Mouse (Mus musculus) forebrain, embryonic 12.5 days (tissue): ENCODE data around the gene Speer4f2. TPM values are rescaled to one million over a fixed set of nuclear protein-coding genes. Genes with fewer than 3 reads are reported as not detected.
"Not testable (repeated sequence)": the region's sequence is repeated elsewhere in the genome, so short reads cannot be mapped to it uniquely, and the experiment has no call there.

Experiments used
- ATAC-seq: fragments of 200-750 bp; cut with Nextera tagmentation; 2 replicates; pipeline ENCODE4 v1.8.0; 2017; ENCODE audit warnings: moderate TSS enrichment; ENCODE audit not compliant: low FRiP score
- H3K27ac ChIP-seq: fragments of 300-500 bp; sonication (generic); 2 replicates; pipeline ENCODE4 v1.5.1; 2016; ENCODE audit warnings: mild to moderate bottlenecking
- H3K27me3 ChIP-seq: fragments of 300-500 bp; sonication (generic); 2 replicates; pipeline ENCODE4 v1.6.1; 2016; ENCODE audit warnings: mild to moderate bottlenecking
- H3K36me3 ChIP-seq: fragments of 300-500 bp; sonication (generic); replicated peaks from 2 replicates; pipeline ENCODE4 v1.6.1; 2016; ENCODE audit warnings: mild to moderate bottlenecking
- H3K4me1 ChIP-seq: fragments of 300-500 bp; sonication (generic); 2 replicates; pipeline ENCODE4 v1.6.1; 2016
- H3K4me2 ChIP-seq: fragments of 300-500 bp; sonication (generic); 2 replicates; pipeline ENCODE4 v1.6.1; 2016; ENCODE audit warnings: mild to moderate bottlenecking, moderate library complexity
- H3K4me3 ChIP-seq: fragments of 300-500 bp; sonication (generic); replicated peaks from 2 replicates; pipeline ENCODE4 v1.5.1; 2016; ENCODE audit warnings: mild to moderate bottlenecking
- H3K9ac ChIP-seq: fragments of 300-500 bp; sonication (generic); 2 replicates; pipeline ENCODE4 v1.6.1; 2016; ENCODE audit warnings: mild to moderate bottlenecking
- H3K9me3 ChIP-seq: fragments of 300-500 bp; sonication (generic); 2 replicates; pipeline ENCODE4 v1.6.1; 2016
- WGBS: fragments of 180-500 bp; shearing (Covaris S2); methylation state at CpG from one replicate; pipeline ENCODE4 v1.1.7; 2016; 5-methylcytosine and 5-hydroxymethylcytosine counted together
- polyA plus RNA-seq: library from polyadenylated mRNA; unstranded; fragments of >200 nt; fragmentation: Nextera tagmentation; extraction: Ambion mirVana; gene quantifications from 2 replicates; pipeline ENCODE4 v1.2.1, GENCODE M21; 2016

Gene Speer4f2
- not detected in 2 replicates for polyA plus RNA-seq

- H3K27me3 ChIP-seq, H3K4me3 ChIP-seq, ATAC-seq, H3K9ac ChIP-seq, H3K36me3 ChIP-seq, H3K4me2 ChIP-seq, H3K9me3 ChIP-seq, H3K4me1 ChIP-seq, H3K27ac ChIP-seq: not testable (repeated sequence)
- 88% methylated on average over 1 of the region's 1 CpGs for WGBS
These were observed at the start of gene Speer4f2 for GRCm38 (mm10) chr5:17372880-17373279. Speer4f2 (plus strand) TSS chr5:17373180.

- ATAC-seq: no peak
- WGBS: 71% methylated on average over 2 of the region's 2 CpGs
- Histone ChIP-seq H3K9me3 (no peaks in the 10 kb centered on the region), H3K4me3 (no peak overlapping the region), H3K4me2 (no peak overlapping the region), H3K4me1 (no peaks in the 10 kb centered on the region), H3K9ac (no peak overlapping the region), H3K36me3 (no peaks in the 10 kb centered on the region), H3K27ac (no peak overlapping the region), H3K27me3 (no peaks in the 10 kb centered on the region)
These were observed 43.9 kb upstream of the Speer4f2 start for GRCm38 (mm10) chr5:17328946-17329566.

- Histone ChIP-seq H3K27me3 (no peaks in the 10 kb centered on the region), H3K9ac (no peak overlapping the region)
- ATAC-seq: no peak
These were observed 38.1 kb upstream of the Speer4f2 start for GRCm38 (mm10) chr5:17334836-17335235.

GRCm38 (mm10) chr5:17345741-17346140, 27.2 kb upstream of the Speer4f2 start:
- 73% methylated on average over 2 of the region's 2 CpGs for WGBS
- H3K27me3 ChIP-seq, H3K9me3 ChIP-seq, ATAC-seq, H3K27ac ChIP-seq, H3K36me3 ChIP-seq, H3K4me1 ChIP-seq, H3K4me3 ChIP-seq, H3K4me2 ChIP-seq, H3K9ac ChIP-seq: not testable (repeated sequence)

More at GRCm38 (mm10) chr5:17334836-17335235, 38.1 kb upstream of the Speer4f2 start:
- Histone ChIP-seq H3K27ac (no peak overlapping the region), H3K9me3 (no peaks in the 10 kb centered on the region), H3K36me3 (no peaks in the 10 kb centered on the region), H3K4me3 (no peak overlapping the region), H3K4me2 (no peak overlapping the region), H3K4me1 (no peaks in the 10 kb centered on the region)
- WGBS: 80% methylated on average over 1 of the region's 1 CpGs

GRCm38 (mm10) chr5:17359394-17359999, 13.5 kb upstream of the Speer4f2 start:
- no peaks in the 10 kb centered on the region for H3K36me3 ChIP-seq
- H3K9ac ChIP-seq: no peak overlapping the region
- H3K4me2 ChIP-seq: no peak overlapping the region
- H3K4me1 ChIP-seq: no peaks in the 10 kb centered on the region
- no peak overlapping the region for H3K4me3 ChIP-seq
- no peak overlapping the region for H3K27ac ChIP-seq
- ATAC-seq: no peak
- no peaks in the 10 kb centered on the region for H3K27me3 ChIP-seq
- H3K9me3 ChIP-seq: no peaks in the 10 kb centered on the region

DNA sequence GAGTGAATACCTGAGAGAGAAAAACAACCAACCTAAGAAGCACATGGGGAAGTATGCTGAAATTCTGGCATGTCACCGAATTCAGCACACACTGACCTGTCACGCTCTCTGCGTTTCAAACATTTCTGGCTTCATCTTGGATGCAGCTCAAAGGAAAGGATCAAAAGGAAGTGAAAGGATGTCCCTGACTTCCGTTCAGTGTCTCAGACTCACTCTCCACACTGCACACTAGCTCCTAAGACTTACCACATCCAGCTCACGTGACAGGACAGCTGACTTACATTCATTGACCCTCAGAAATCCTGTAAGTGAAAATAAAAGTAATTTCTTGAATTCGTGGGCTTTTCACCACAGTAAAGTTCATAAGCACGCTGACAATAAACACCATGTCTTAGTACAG, 16.9 kb downstream of the Speer4f2 start:
- 76% methylated on average over 7 of the region's 7 CpGs for WGBS

GRCm38 (mm10) chr5:17391207-17391606, 18.2 kb downstream of the Speer4f2 start:
- Histone ChIP-seq H3K4me1 (no peaks in the 10 kb centered on the region), H3K36me3 (no peaks in the 10 kb centered on the region), H3K27ac (no peak overlapping the region), H3K27me3 (no peaks in the 10 kb centered on the region), H3K4me2 (no peak overlapping the region), H3K9ac (no peak overlapping the region), H3K4me3 (no peak overlapping the region), H3K9me3 (no peaks in the 10 kb centered on the region)
- ATAC-seq: no peak
- WGBS: 86% methylated on average over 1 of the region's 1 CpGs

More for the DNA sequence above, 16.9 kb downstream of the Speer4f2 start:
- ATAC-seq: no peak
- Histone ChIP-seq H3K4me3 (no peak overlapping the region), H3K36me3 (no peaks in the 10 kb centered on the region), H3K27ac (no peak overlapping the region), H3K4me2 (no peak overlapping the region), H3K9ac (no peak overlapping the region), H3K27me3 (no peaks in the 10 kb centered on the region), H3K9me3 (no peaks in the 10 kb centered on the region), H3K4me1 (no peaks in the 10 kb centered on the region)

GRCm38 (mm10) chr5:17400571-17400970, 27.6 kb downstream of the Speer4f2 start:
- WGBS: 97% methylated on average over 1 of the region's 1 CpGs

DNA sequence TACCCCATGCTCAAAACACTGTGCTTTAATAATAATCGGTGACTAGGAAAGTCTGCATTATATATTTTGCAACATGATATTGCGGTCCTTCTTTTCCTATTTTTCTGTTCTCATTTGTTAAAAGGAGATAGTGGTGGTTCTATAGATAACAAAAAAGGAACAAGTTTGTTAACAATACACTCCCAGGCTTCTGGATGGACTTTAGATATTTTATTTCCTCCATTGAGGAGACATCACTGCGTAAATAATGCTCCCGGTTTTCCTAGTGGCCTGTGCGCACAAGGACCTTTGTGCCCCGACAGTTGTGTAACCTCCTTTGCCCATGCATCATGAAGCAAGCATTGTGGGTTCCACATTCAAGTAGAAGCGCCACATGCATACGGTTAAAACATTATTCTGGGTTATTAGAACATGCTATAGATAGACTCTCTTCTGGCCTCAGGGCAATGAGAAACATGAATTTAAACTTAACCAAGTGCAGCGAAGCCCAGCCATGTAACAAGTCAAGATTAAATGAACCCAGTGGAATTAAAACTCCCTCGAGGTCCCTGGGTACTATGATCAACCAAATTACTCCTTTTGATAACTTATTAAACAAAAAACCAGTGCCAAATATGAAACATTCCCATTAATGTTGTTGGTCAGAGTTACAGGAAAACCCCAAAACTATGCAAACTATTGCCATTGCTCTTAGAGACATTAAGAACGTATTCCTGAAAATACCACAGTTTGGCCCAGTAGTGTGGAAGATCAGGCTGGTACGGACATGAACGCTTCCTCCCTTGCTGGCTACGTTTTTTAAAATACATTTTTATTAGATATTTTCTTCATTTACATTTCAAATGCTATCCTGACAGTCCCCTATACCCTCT, 28.5 kb downstream of the Speer4f2 start:
- Histone ChIP-seq H3K36me3 (no peaks in the 10 kb centered on the region), H3K9ac (no peak overlapping the region), H3K4me3 (no peak overlapping the region), H3K27me3 (no peaks in the 10 kb centered on the region), H3K4me2 (no peak overlapping the region), H3K4me1 (no peaks in the 10 kb centered on the region), H3K27ac (no peak overlapping the region), H3K9me3 (no peaks in the 10 kb centered on the region)
- 89% methylated on average over 14 of the region's 14 CpGs for WGBS
- ATAC-seq: no peak

More at GRCm38 (mm10) chr5:17400571-17400970, 27.6 kb downstream of the Speer4f2 start:
- Histone ChIP-seq H3K27me3 (no peaks in the 10 kb centered on the region), H3K27ac (no peak overlapping the region), H3K4me1 (no peaks in the 10 kb centered on the region), H3K4me2 (no peak overlapping the region), H3K9ac (no peak overlapping the region), H3K36me3 (no peaks in the 10 kb centered on the region), H3K9me3 (no peaks in the 10 kb centered on the region), H3K4me3 (no peak overlapping the region)
- no peak for ATAC-seq

GRCm38 (mm10) chr5:17402330-17403125, 29.5 kb downstream of the Speer4f2 start:
- 89% methylated on average over 4 of the region's 4 CpGs for WGBS
- no peak overlapping the region for H3K27ac ChIP-seq
- ATAC-seq: no peak

GRCm38 (mm10) chr5:17403584-17403983, 30.6 kb downstream of the Speer4f2 start:
- no peaks in the 10 kb centered on the region for H3K9me3 ChIP-seq
- H3K4me3 ChIP-seq: no peak overlapping the region
- no peak overlapping the region for H3K9ac ChIP-seq
- no peaks in the 10 kb centered on the region for H3K36me3 ChIP-seq
- H3K27me3 ChIP-seq: no peaks in the 10 kb centered on the region
- H3K4me1 ChIP-seq: no peaks in the 10 kb centered on the region
- ATAC-seq: no peak
- no peak overlapping the region for H3K27ac ChIP-seq
- no peak overlapping the region for H3K4me2 ChIP-seq

More at GRCm38 (mm10) chr5:17402330-17403125, 29.5 kb downstream of the Speer4f2 start:
- no peak overlapping the region for H3K9ac ChIP-seq
- H3K9me3 ChIP-seq: no peaks in the 10 kb centered on the region
- no peaks in the 10 kb centered on the region for H3K36me3 ChIP-seq
- H3K4me1 ChIP-seq: no peaks in the 10 kb centered on the region
- no peak overlapping the region for H3K4me2 ChIP-seq
- H3K4me3 ChIP-seq: no peak overlapping the region
- no peaks in the 10 kb centered on the region for H3K27me3 ChIP-seq
